Mouse (Mus musculus): ENCODE measurements around the gene Dcxr.

- TF ChIP-seq MEF2A (IDR thresholded peaks at IDR 0.05; ENCODE audit: extremely low read depth, insufficient replicate concordance, low read depth, low read length, poor library complexity, severe bottlenecking), result no peak
- TF ChIP-seq POLR2A (IDR thresholded peaks at IDR 0.05; ENCODE audit: control insufficient read depth in 1 of 2, insufficient read depth in 1 of 2, low read depth in 1 of 2, low read length in 2 of 2, poor library complexity in 1 of 2), result no peak
- no peak for TF ChIP-seq MAZ (IDR thresholded peaks at IDR 0.05; ENCODE audit: low read depth, low read length)
- no peak for TF ChIP-seq CTCF (IDR thresholded peaks at IDR 0.05 in 2 of 3, conservative IDR thresholded peaks at IDR 0.05 in 1 of 3; ENCODE audit: control insufficient read depth in 1 of 3, insufficient read depth in 1 of 3, low read depth in 2 of 3, low read length in 3 of 3, poor library complexity in 1 of 3, severe bottlenecking in 1 of 3)
- TF ChIP-seq MAX (IDR thresholded peaks at IDR 0.05; ENCODE audit: low read length), result no peak
- no peak for TF ChIP-seq ETS1 (IDR thresholded peaks at IDR 0.05; ENCODE audit: low read depth, low read length)
- TF ChIP-seq RAD21 (IDR thresholded peaks at IDR 0.05; ENCODE audit: low read depth, low read length), result no peak
- TF ChIP-seq EP300 (IDR thresholded peaks at IDR 0.05; ENCODE audit: low read depth in 1 of 2, low read length in 2 of 2), result no peak
- TF ChIP-seq ELF1 (IDR thresholded peaks at IDR 0.05; ENCODE audit: low read depth, low read length), result no peak
- no peak for TF ChIP-seq NELFE (IDR thresholded peaks at IDR 0.05; ENCODE audit: low read depth, low read length)
- TF ChIP-seq E2F4 (IDR thresholded peaks at IDR 0.05; ENCODE audit: borderline replicate concordance, low read depth, low read length), result no peak
- TF ChIP-seq ZC3H11A (IDR thresholded peaks at IDR 0.05; ENCODE audit: low read depth, low read length), result no peak
- no peak for TF ChIP-seq GATA1 (IDR thresholded peaks at IDR 0.05; ENCODE audit: low read depth, low read length)
These were observed 21.0 kb downstream of the Dcxr start for GRCm38 (mm10) chr11:120706120-120706519.

All from MEL (cell line).